Mouse (Mus musculus) CH12.LX (cell line): Measurements from ENCODE around the gene Prkacb. TPM values are rescaled to one million over a fixed set of nuclear protein-coding genes. Genes with fewer than 3 reads are reported as not detected.

ENCODE experiments used
- DNase-seq: peaks from one replicate; pipeline ENCODE4 v3.0.0-alpha.2; 2013; ENCODE audit errors: extremely low read depth
- H3K27ac ChIP-seq: 2 replicates; pipeline ENCODE4 v1.5.1; 2012; ENCODE audit warnings: low read depth, mild to moderate bottlenecking, control low read depth, moderate library complexity; ENCODE audit not compliant: insufficient read depth
- H3K27me3 ChIP-seq: replicated peaks from 2 replicates; pipeline ENCODE3; 2012; ENCODE audit warnings: inconsistent platforms
- H3K36me3 ChIP-seq, 2 experiments: replicated peaks in 1 of 2; 2 replicates each; pipeline versions ENCODE3 to v1.6.1; 2012; ENCODE audit warnings: inconsistent platforms in 1 of 2, low read length in 1 of 2, mild to moderate bottlenecking in 1 of 2, mixed read lengths in 1 of 2, moderate library complexity in 1 of 2; ENCODE audit not compliant: control insufficient read depth in 1 of 2, insufficient read depth in 1 of 2
- H3K4me1 ChIP-seq, 2 experiments: 2 replicates each; pipeline ENCODE4 v1.6.1; 2012; ENCODE audit warnings: inconsistent platforms in 1 of 2, moderate library complexity in 1 of 2; ENCODE audit not compliant: insufficient read depth in 2 of 2, control insufficient read depth in 1 of 2
- H3K4me2 ChIP-seq: 2 replicates; pipeline ENCODE4 v1.6.1; 2012; ENCODE audit warnings: low read depth, mild to moderate bottlenecking, control low read depth; ENCODE audit not compliant: poor library complexity, insufficient read depth, severe bottlenecking
- H3K4me3 ChIP-seq, 3 experiments: fragments of 150-350 bp in 1 of 3; sonication (generic) in 1 of 3; replicated peaks in 1 of 3; 2 replicates each; pipeline versions ENCODE3 to v1.5.1; 2011 to 2012; ENCODE audit warnings: low read depth in 2 of 3, low read length in 2 of 3, mild to moderate bottlenecking in 2 of 3, moderate library complexity in 2 of 3, control low read depth in 1 of 3, improper control_type of control experiment in 1 of 3, inconsistent platforms in 1 of 3, mixed read lengths in 1 of 3; ENCODE audit not compliant: poor library complexity in 1 of 3
- H3K79me2 ChIP-seq: replicated peaks from 2 replicates; pipeline ENCODE4 v1.6.1; 2012; ENCODE audit warnings: mild to moderate bottlenecking, moderate library complexity; ENCODE audit not compliant: control insufficient read depth, poor library complexity, insufficient read depth, severe bottlenecking; ENCODE audit errors: extremely low read depth
- H3K9ac ChIP-seq: 2 replicates; pipeline ENCODE4 v1.6.1; 2012; ENCODE audit warnings: low read depth, mild to moderate bottlenecking, control low read depth, moderate library complexity; ENCODE audit not compliant: insufficient read depth
- H3K9me3 ChIP-seq: replicated peaks from 2 replicates; pipeline ENCODE3; 2012; ENCODE audit warnings: low read length, inconsistent platforms, mixed read lengths
- BHLHE40 ChIP-seq: IDR thresholded peaks from 2 replicates; pipeline ENCODE4 v1.6.1; 2011; ENCODE audit warnings: mild to moderate bottlenecking, low read depth, low read length, improper control_type of control experiment
- CHD1 ChIP-seq: IDR thresholded peaks from 2 replicates; pipeline ENCODE4 v1.6.1; 2012; ENCODE audit warnings: low read depth, low read length, improper control_type of control experiment, inconsistent platforms
- CTCF ChIP-seq, 2 experiments: IDR thresholded peaks in 1 of 2; conservative IDR thresholded peaks in 1 of 2; 2 replicates each; pipeline ENCODE4 v1.5.1; 2011 to 2012; ENCODE audit warnings: low read depth in 2 of 2, low read length in 2 of 2, improper control_type of control experiment in 1 of 2, inconsistent platforms in 1 of 2, mild to moderate bottlenecking in 1 of 2, moderate library complexity in 1 of 2
- E2F4 ChIP-seq: IDR thresholded peaks from 2 replicates; pipeline ENCODE4 v1.6.1; 2011; ENCODE audit warnings: low read depth, low read length, improper control_type of control experiment; ENCODE audit not compliant: insufficient replicate concordance
- ELF1 ChIP-seq: IDR thresholded peaks from 2 replicates; pipeline ENCODE4 v1.6.1; 2014; ENCODE audit warnings: low read depth, mild to moderate bottlenecking, inconsistent platforms, low read length, improper control_type of control experiment
- EP300 ChIP-seq: IDR thresholded peaks from 2 replicates; pipeline ENCODE4 v1.6.1; 2011; ENCODE audit warnings: low read length, improper control_type of control experiment
- ETS1 ChIP-seq: conservative IDR thresholded peaks from 2 replicates; pipeline ENCODE4 v1.6.1; 2012; ENCODE audit warnings: low read depth, mild to moderate bottlenecking, inconsistent platforms, low read length, improper control_type of control experiment, moderate library complexity
- IRF4 ChIP-seq: IDR thresholded peaks from 2 replicates; pipeline ENCODE4 v1.6.1; 2014; ENCODE audit warnings: low read depth, mild to moderate bottlenecking, inconsistent platforms, low read length, improper control_type of control experiment
- JUN ChIP-seq: IDR thresholded peaks from 2 replicates; pipeline ENCODE4 v1.6.1; 2011; ENCODE audit warnings: low read depth, mild to moderate bottlenecking, low read length, improper control_type of control experiment, moderate library complexity; ENCODE audit not compliant: insufficient read depth
- JUND ChIP-seq: conservative IDR thresholded peaks from 2 replicates; pipeline ENCODE4 v1.6.1; 2011; ENCODE audit warnings: low read depth, low read length, improper control_type of control experiment
- KAT2A ChIP-seq: IDR thresholded peaks from 2 replicates; pipeline ENCODE4 v1.6.1; 2012; ENCODE audit warnings: low read length, improper control_type of control experiment, inconsistent platforms; ENCODE audit not compliant: insufficient replicate concordance
- MAX ChIP-seq: IDR thresholded peaks from 2 replicates; pipeline ENCODE4 v1.6.1; 2011; ENCODE audit warnings: low read length, improper control_type of control experiment
- MAZ ChIP-seq: IDR thresholded peaks from 2 replicates; pipeline ENCODE4 v1.6.1; 2012; ENCODE audit warnings: low read depth, mild to moderate bottlenecking, inconsistent platforms, low read length, improper control_type of control experiment, moderate library complexity
- MEF2A ChIP-seq: IDR thresholded peaks from 2 replicates; pipeline ENCODE4 v1.6.1; 2014; ENCODE audit warnings: low read depth, mild to moderate bottlenecking, inconsistent platforms, low read length, improper control_type of control experiment, borderline replicate concordance
- MXI1 ChIP-seq: IDR thresholded peaks from 2 replicates; pipeline ENCODE4 v1.6.1; 2011; ENCODE audit warnings: mild to moderate bottlenecking, low read depth, low read length, improper control_type of control experiment
- NELFE ChIP-seq: IDR thresholded peaks from 2 replicates; pipeline ENCODE4 v1.6.1; 2011; ENCODE audit warnings: low read depth, low read length, improper control_type of control experiment
- NRF1 ChIP-seq: IDR thresholded peaks from 2 replicates; pipeline ENCODE4 v1.6.1; 2014; ENCODE audit warnings: low read depth, mild to moderate bottlenecking, inconsistent platforms, low read length, improper control_type of control experiment, moderate library complexity
- PAX5 ChIP-seq: IDR thresholded peaks from 2 replicates; pipeline ENCODE4 v1.6.1; 2012; ENCODE audit warnings: low read length, inconsistent platforms, mixed read lengths
- POLR2AphosphoS2 ChIP-seq: IDR thresholded peaks from 2 replicates; pipeline ENCODE4 v1.6.1; 2011; ENCODE audit warnings: low read depth, low read length, improper control_type of control experiment
- RCOR1 ChIP-seq: conservative IDR thresholded peaks from 2 replicates; pipeline ENCODE4 v1.6.1; 2012; ENCODE audit warnings: low read depth, mild to moderate bottlenecking, inconsistent platforms, low read length, improper control_type of control experiment
- SIN3A ChIP-seq: IDR thresholded peaks from 2 replicates; pipeline ENCODE4 v1.6.1; 2012; ENCODE audit warnings: low read length, improper control_type of control experiment, inconsistent platforms
- SMC3 ChIP-seq: IDR thresholded peaks from 2 replicates; pipeline ENCODE4 v1.6.1; 2011; ENCODE audit warnings: low read depth, low read length, improper control_type of control experiment
- TBP ChIP-seq: conservative IDR thresholded peaks from 2 replicates; pipeline ENCODE4 v1.6.1; 2011; ENCODE audit warnings: low read depth, low read length, improper control_type of control experiment
- TCF12 ChIP-seq: IDR thresholded peaks from 2 replicates; pipeline ENCODE4 v1.6.1; 2014; ENCODE audit warnings: low read depth, mild to moderate bottlenecking, inconsistent platforms, low read length, improper control_type of control experiment
- USF2 ChIP-seq: conservative IDR thresholded peaks from 2 replicates; pipeline ENCODE4 v1.6.1; 2011; ENCODE audit warnings: low read depth, low read length, improper control_type of control experiment
- ZC3H11A ChIP-seq: IDR thresholded peaks from 2 replicates; pipeline ENCODE4 v1.6.1; 2012; ENCODE audit warnings: low read depth, mild to moderate bottlenecking, inconsistent platforms, low read length, improper control_type of control experiment
- ZKSCAN1 ChIP-seq: IDR thresholded peaks from 2 replicates; pipeline ENCODE4 v1.6.1; 2012; ENCODE audit warnings: low read depth, inconsistent platforms, low read length, improper control_type of control experiment, borderline replicate concordance
- ZNF384 ChIP-seq: IDR thresholded peaks from 2 replicates; pipeline ENCODE4 v1.6.1; 2012; ENCODE audit warnings: low read depth, low read length, improper control_type of control experiment, inconsistent platforms
- dilution Hi-C: fragments of 300-500 bp; cut with MboI; formaldehyde crosslinking; loops from 2 replicates; pipeline ENCODE4 v1.14.3; 2020; ENCODE audit warnings: low sequenced_read_pairs; ENCODE audit not compliant: extremely low pct_unique_long_range_greater_than_20kb, extremely low pct_ligation_motif_present
- in situ Hi-C: fragments of 300-500 bp; cut with MboI; formaldehyde crosslinking; loops from 3 replicates; pipeline ENCODE4 v1.14.3; 2019; ENCODE audit warnings: low sequenced_read_pairs, low pct_ligation_motif_present, low pct_unique_long_range_greater_than_20kb, mixed read lengths
- polyA plus RNA-seq: library from polyadenylated mRNA; unstranded; fragments of >175 nt; gene quantifications from 2 replicates; pipeline ENCODE4 v1.2.1, GENCODE M21; 2012; ENCODE audit warnings: low read depth; ENCODE audit not compliant: insufficient read length
- total RNA-seq, 2 experiments: library from RNA; depleted of rRNA; stranded (reverse); fragments of 300-350 nt in 1 of 2; fragments of >200 nt in 1 of 2; gene quantifications; 2 replicates each; pipeline ENCODE4 v1.2.3; 2012 to 2014

The Prkacb gene
- total and polyA plus RNA-seq, 3 experiments: 33.1 to 65.1 (median 62.1) TPM

GRCm38 (mm10) chr3:146851966-146852891 is 39.4 kb upstream of the Prkacb start, which contains the start of gene Ttll7 (continued):
- TF ChIP-seq KAT2A: no peak

- H3K4me3 ChIP-seq: no peak overlapping the region
- no peaks in the 10 kb centered on the region for H3K79me2 ChIP-seq
- H3K27ac ChIP-seq: no peak overlapping the region
- dilution Hi-C loops (no loop called here), in situ Hi-C loops (no loop called here)
- H3K36me3 ChIP-seq: no peaks in the 10 kb centered on the region
- peaks cover 11 to 13% of the 10 kb centered on the region in 2 experiments; a peak in 3 of 4 replicates for H3K4me1 ChIP-seq
- H3K27me3 ChIP-seq: no peaks in the 10 kb centered on the region
- TF ChIP-seq ZNF384: no peak
- TF ChIP-seq EP300: peak; percentile 87
- TF ChIP-seq CTCF (conservative IDR thresholded peaks at IDR 0.05 in 1 of 2, IDR thresholded peaks at IDR 0.05 in 1 of 2; ENCODE audit: low read depth in 2 of 2, low read length in 2 of 2): no peak
- TF ChIP-seq ZKSCAN1: no peak
- TF ChIP-seq TBP: no peak
- TF ChIP-seq ETS1: 0 out of 2 replicates have a peak, but pooled peaks have one; percentile 30
- no peak for TF ChIP-seq NELFE
- no peak for TF ChIP-seq SMC3
- no peak for TF ChIP-seq CHD1
- peak; percentile 87 for TF ChIP-seq JUN
- TF ChIP-seq IRF4: peak; percentile 95
- TF ChIP-seq RCOR1: 0 out of 2 replicates have a peak, but pooled peaks have one; percentile 61
- TF ChIP-seq SIN3A: no peak
- TF ChIP-seq ZC3H11A: no peak
- TF ChIP-seq BHLHE40: peak; percentile 77
- TF ChIP-seq USF2: no peak
- no peak for TF ChIP-seq NRF1
- TF ChIP-seq TCF12: 0 out of 2 replicates have a peak, but pooled peaks have one; percentile 38
- no peak for TF ChIP-seq MAZ
- no peak for TF ChIP-seq ELF1
- TF ChIP-seq POLR2AphosphoS2: no peak
- TF ChIP-seq JUND: peak; percentile 89
- TF ChIP-seq MAX: 0 out of 2 replicates have a peak, but pooled peaks have one; percentile 25
- TF ChIP-seq MXI1: no peak
- peak; percentile 68; the same call in 1 of the 2 replicates for TF ChIP-seq MEF2A
- no peak for TF ChIP-seq E2F4
- TF ChIP-seq PAX5: no peak
- DNase-seq: peak; percentile 46
- no peak overlapping the region for H3K9ac ChIP-seq
- no peak overlapping the region for H3K4me2 ChIP-seq
- H3K9me3 ChIP-seq: no peaks in the 10 kb centered on the region
These were observed 36.6 kb upstream of the Prkacb start for GRCm38 (mm10) chr3:146849360-146849759.
